Mouse (Mus musculus) left cerebral cortex, adult 2 months (tissue): ENCODE data around the gene Tjp1. TPM values are rescaled to one million over a fixed set of nuclear protein-coding genes. Genes with fewer than 3 reads are reported as not detected.
A peak's percentile ranks its signal among the peaks of the same experiment; 100 is the strongest.

ENCODE experiments used
- DNase-seq, 2 experiments: peaks; one replicate each; pipeline ENCODE4 v3.0.0; 2021 to 2022; ENCODE audit warnings: low spot score in 2 of 2, mixed read lengths in 1 of 2; ENCODE audit errors: extremely low spot score in 1 of 2
- H3K27ac ChIP-seq: fragments of 200-600 bp; 2 replicates; pipeline ENCODE4 v1.8.1; 2022
- H3K4me3 ChIP-seq: fragments of 200-600 bp; 2 replicates; pipeline ENCODE4 v1.8.1; 2022
- CTCF ChIP-seq: fragments of 200-600 bp; IDR thresholded peaks from 2 replicates; pipeline ENCODE4 v1.8.1; 2022; ENCODE audit warnings: antibody characterized with exemption, mild to moderate bottlenecking, moderate library complexity
- intact Hi-C: fragments of 180-260 bp; cut with DNase I; formaldehyde crosslinking; loops from one replicate; pipeline ENCODE4 v1.15.1; 2025
- total RNA-seq, 2 experiments: library from RNA; stranded (reverse); gene quantifications; 2 replicates each; pipeline ENCODE4 v1.2.3; 2021

The Tjp1 gene
- total RNA-seq, 2 experiments from 2014 or later, result 148 to 153 TPM

DNA sequence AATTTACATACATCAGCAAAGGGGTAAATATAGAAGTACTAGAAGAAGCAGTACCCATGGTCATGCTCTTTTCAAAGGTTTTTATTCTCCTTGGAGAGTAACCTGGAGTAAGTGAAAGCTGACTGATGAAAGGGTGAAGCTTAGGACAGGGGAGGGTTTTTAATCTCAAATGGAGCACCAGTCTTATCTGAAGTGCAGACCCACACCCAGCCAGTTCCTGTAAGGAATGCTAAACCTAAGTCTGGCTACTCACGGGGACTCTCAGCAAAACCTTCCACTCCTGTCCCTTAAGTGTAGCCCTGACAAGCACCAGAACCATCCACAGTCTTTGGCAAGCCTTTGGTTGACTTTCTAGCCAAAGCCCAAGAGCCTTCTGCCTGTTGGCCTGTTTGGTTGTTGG is 105.1 kb downstream of the Tjp1 start:
- H3K27ac ChIP-seq, result peak overlapping the region; percentile 69; the same call in 1 of the 2 replicates
- intact Hi-C loops, result no loop called here
- DNase-seq, result no peak
- no peak overlapping the region for H3K4me3 ChIP-seq
- TF ChIP-seq CTCF, result no peak

DNA sequence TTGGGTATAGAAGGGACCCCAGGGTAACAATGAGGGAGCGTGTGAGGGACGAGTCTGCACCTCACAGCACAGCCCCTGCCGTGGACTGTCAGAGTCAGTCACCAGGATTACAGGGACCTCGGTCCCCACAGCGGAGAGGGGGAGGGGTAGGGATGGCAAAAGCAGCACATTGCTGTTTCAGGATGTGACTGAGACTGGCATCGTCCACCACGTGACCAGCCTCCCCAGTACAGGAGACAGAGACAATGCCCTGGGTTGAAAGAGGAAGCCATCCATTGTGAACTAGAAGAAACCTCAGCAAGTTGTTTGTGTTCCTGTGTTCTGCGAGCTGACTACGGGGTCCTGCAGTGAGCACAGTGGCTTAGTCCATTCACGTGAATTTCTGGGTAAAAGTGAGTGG is 106.1 kb downstream of the Tjp1 start:
- DNase-seq, result peak in 1 of 2 experiments; percentile 45
- no peak for TF ChIP-seq CTCF
- H3K27ac ChIP-seq, result peak overlapping the region; percentile 42; the same call in 1 of the 2 replicates
- no peak overlapping the region for H3K4me3 ChIP-seq
- intact Hi-C loops, result no loop called here

DNA sequence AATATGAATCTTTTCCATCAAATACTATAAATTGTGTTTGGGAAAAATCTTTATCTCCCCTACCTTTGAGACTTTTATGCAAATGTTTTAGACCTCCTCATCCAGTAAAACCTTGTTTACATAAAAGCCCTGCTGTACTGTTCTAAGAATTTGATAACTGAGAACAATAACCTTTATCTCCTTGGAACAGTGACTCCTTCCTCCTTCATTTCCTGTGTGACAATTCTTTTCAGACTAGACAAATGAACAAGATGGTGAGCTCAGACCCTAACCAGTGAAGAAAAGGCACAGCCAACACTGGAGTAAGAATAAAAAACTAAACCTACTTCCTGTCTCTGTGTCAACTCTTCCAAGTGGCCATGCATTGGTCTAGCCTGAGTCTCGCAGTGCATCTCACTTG is 107.7 kb downstream of the Tjp1 start:
- no peak for TF ChIP-seq CTCF

DNA sequence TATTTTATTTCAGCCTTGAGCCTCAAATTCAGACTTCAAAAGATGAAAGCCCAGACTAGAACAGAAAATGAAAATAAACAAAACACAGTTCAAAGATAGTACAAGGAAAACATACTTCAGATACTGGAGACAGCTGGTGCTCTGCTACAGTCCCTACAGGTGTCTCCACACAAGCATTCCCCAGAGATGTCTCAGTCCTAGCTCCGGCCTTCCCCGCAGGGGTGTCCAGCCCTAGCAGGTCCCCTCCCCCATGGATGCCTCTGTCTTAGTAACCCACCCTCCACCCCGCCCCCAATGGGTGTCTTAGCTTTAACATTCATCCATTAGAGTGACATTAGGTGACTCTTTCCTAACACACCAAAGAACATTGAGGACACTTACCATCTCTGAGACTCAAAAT is 108.6 kb downstream of the Tjp1 start:
- Histone ChIP-seq H3K4me3 (no peak overlapping the region), H3K27ac (peak overlapping the region; percentile 91)
- intact Hi-C loops, result loop anchor here (5.0 kb wide), 1 partner anchor 62 kb away; no protein-coding TSS in a partner anchor
- DNase-seq, result no peak
- TF ChIP-seq CTCF, result no peak; the same call in 1 of the 2 replicates

More for the DNA sequence above, 107.7 kb downstream of the Tjp1 start:
- DNase-seq, result no peak
- no peak overlapping the region for H3K4me3 ChIP-seq
- intact Hi-C loops, result loop anchor here (5.0 kb wide), 1 partner anchor 63 kb away; no protein-coding TSS in a partner anchor
- H3K27ac ChIP-seq, result peak overlapping the region; percentile 91

DNA sequence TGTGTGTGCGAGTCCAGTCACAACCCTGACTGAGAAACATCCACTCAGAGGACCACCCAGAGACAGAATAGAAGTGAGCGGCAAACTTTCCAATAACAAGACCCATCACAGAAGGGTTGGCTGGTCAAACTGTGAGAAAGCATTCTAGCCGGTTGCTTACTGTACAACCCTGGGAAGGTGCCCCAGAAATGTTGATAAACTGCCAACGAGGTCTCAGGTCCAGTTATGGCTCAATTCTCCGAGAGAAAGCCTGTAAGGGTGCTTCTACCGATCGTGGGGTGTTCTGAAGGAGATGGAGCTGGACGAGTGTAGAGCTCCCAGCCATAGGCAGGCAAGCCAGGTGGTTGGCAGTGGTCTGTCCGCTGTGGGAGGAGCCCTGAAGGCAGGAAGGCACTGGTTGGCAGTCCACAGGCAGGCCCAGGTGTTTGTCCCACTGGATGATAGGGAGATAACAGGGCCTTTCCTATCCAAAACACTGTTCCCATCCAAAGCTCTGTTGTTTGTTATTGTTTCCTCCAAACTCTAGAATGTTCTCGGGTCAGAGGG is 109.1 kb downstream of the Tjp1 start:
- DNase-seq, result no peak
- Histone ChIP-seq H3K27ac (peak overlapping the region; percentile 91), H3K4me3 (no peak overlapping the region)
- no peak for TF ChIP-seq CTCF
- intact Hi-C loops, result loop anchor here (5.0 kb wide), 1 partner anchor 61 kb away; no protein-coding TSS in a partner anchor

DNA sequence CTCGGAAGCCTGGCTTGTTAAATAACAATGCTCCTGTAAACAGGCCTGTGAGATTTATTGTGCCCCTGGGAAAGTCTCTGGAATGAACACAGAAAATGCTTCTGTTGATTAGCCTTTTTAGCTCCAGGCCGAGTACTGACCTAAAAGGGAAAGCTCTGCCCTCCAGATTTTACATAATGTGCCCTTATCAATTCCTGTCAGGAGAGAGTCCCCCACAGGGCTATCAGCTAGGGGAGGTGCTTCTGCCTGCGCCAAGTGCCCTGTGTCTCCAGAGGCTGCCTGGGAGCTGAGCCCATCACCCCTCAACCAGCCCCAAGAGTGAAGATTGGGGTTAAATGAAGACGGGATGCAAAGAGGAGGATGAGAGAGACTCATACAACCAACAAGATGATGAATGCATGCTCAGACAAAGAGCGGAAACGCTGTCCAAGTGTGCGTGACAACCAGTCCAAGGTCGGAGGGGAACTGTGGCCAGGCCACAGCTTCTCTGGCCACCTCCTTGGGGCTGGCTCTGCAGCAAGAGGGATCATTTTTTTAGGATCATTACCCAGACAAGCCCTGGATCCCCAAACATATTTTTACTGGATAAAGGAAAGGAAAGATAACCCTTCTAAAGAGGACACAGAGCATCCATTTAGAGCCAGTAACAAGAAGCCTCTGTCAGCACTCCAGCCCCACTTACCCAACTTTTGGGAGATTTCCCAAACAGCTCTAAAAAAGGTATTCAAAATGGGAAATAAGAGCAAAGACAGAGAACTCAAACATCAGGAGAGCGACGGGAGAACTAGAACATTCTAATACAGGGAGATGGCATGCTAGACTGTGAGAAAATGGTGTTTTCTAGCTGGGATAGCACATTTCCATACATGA is 110.1 kb downstream of the Tjp1 start:
- intact Hi-C loops, result loop anchor here (5.0 kb wide), 1 partner anchor 60 kb away; no protein-coding TSS in a partner anchor
- H3K27ac ChIP-seq, result peak overlapping the region; percentile 91
- H3K4me3 ChIP-seq, result no peak overlapping the region
- DNase-seq, result no peak
- no peak for TF ChIP-seq CTCF

DNA sequence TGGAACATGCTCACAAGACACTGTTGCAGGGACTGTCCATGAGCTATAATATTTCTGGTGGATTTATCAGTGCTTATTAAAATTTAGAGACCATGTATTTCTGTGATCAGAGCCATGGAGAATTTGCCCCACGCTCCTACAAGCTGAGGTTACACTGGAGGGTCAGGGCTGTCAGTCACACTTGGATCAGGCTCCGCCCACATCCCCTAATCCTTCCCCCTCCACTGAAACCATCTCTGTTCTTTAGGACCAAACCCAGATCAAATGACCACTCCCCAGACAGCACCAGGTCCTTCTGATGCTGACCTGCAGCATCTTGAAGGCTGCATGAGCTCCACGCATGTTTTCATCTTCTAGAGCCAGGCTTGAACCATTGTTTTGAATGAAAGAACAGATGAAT is 111.1 kb downstream of the Tjp1 start:
- intact Hi-C loops, result loop anchor here (5.0 kb wide), 1 partner anchor 59 kb away; no protein-coding TSS in a partner anchor
- no peak overlapping the region for H3K4me3 ChIP-seq
- H3K27ac ChIP-seq, result peak overlapping the region; percentile 91
- no peak for TF ChIP-seq CTCF
- DNase-seq, result no peak

DNA sequence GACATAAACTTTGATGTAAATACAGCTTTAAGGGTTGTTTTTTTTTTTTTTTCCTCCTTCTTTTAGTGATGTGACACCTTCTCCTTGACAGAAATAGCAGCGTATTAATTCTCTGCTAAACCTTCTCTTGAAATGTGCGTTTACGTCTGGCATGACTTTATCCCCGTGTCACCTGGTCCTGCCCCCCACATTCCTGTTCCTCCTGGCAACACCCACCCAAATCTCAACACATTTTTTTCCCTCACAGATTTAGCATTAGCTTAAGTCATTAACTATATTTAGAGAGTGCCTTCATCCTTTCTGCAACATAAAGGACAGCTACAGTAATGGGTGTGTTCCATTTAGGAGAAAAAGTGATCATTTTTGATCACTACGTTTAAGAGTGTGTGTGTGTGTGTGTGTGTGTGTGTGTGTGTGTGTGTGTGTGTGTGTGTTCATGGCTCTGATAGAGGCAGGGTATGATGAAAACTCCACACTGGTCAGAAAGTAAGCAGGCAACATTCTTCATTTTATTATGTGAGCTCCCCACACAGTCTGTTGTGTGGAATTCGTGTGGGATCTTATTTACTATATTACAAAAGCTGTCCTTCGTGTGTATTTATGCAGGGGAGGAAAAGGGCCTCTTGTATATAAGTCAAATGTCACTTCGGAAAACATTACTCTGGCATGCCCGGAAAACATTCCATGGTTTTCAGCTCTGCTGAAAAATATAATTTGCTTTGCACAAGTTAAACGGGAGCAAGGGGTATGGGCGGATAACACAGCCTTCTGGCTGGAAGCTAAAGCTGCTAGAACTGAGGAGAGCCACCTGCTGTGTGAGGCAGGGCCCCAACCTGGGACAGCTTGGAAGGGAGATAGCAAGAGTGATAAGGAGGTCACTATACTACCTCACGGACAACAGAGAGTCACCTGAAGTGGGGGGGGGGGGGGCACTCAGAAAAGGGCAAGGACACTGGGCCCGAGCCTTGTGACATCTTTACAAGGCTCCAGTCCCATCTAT is 113.3 kb downstream of the Tjp1 start:
- peak in 1 of 2 experiments; percentile 32 for DNase-seq
- Histone ChIP-seq H3K4me3 (no peak overlapping the region), H3K27ac (peak overlapping the region; percentile 91)
- TF ChIP-seq CTCF, result no peak
- intact Hi-C loops, result loop anchor here (5.0 kb wide), 1 partner anchor 42 kb away; no protein-coding TSS in a partner anchor

DNA sequence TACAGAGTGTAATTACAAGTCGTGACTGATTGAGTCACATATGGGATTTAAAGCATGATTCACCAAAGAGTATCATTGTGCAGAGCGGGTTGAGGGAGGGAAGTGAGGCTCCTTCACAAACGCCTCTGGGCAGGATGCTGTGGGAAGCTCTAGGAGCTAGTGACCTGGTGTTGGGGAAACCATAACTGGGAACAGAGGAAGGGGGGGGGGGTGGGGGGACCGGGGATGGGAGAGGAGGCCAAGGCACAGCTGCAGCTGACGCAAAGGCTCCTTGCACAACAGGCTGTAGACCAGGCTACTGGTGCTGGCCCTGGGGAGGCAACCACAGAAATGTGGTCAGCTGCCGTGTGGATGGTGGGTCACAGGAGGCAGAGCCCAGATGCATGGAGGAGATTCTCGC is 116.9 kb downstream of the Tjp1 start:
- intact Hi-C loops, result loop anchor here (5.0 kb wide), 1 partner anchor 38 kb away; no protein-coding TSS in a partner anchor
- DNase-seq, result no peak
- no peak for TF ChIP-seq CTCF
- H3K27ac ChIP-seq, result peak overlapping the region; percentile 80
- no peak overlapping the region for H3K4me3 ChIP-seq

DNA sequence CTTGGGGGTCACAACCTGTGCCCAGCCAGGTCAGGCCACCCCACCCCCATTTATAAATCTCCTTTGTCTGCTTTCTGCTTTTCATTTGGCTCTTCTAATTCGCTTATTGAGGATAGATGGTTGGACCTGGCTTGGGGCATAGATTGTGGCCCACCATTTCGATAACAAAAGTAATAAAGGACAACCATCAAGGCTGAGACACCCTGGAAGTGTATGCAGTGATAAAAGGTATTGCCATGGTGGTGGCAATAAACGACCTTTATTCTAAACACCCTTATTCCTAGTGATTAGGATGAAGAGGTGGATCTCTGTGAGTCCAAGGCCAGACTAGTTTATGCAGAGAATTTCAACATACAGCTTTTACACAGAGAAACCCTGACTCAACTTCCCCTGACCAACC is 121.2 kb downstream of the Tjp1 start:
- Histone ChIP-seq H3K27ac (no peak overlapping the region), H3K4me3 (no peak overlapping the region)
- no peak for DNase-seq
- TF ChIP-seq CTCF, result no peak
- intact Hi-C loops, result no loop called here

DNA sequence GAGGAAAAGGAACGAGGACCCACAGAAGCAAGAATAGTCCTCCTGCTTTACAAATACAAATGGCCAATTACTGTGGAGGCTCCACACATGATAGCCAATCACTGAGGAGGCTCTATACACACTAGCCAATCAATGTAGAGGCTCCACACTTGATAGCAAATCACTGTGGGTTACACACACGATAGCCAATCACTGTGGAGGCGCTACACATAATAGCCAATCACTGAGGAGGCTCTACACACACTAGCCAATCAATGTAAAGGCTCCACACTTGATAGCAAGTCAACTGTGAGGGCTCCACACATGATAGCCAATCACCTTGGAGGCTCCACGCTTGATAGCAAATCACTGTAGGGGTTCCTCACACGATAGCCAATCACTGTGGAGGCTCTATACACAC is 125.1 kb downstream of the Tjp1 start:
- intact Hi-C loops, result no loop called here

More for the DNA sequence above, 125.1 kb downstream of the Tjp1 start:
- no peak overlapping the region for H3K4me3 ChIP-seq
- H3K27ac ChIP-seq, result no peak overlapping the region
- no peak for TF ChIP-seq CTCF
- DNase-seq, result no peak
